Mouse (Mus musculus) embryonic facial prominence, embryonic 13.5 days (tissue): ENCODE results near the gene Tmem41b. TPM values are rescaled to one million over a fixed set of nuclear protein-coding genes. Genes with fewer than 3 reads are reported as not detected.
"Not testable (repeated sequence)": the region's sequence is repeated elsewhere in the genome, so short reads cannot be mapped to it uniquely, and the experiment has no call there.

Experiments used
- ATAC-seq: fragments of 200-750 bp; cut with Nextera tagmentation; 2 replicates; pipeline ENCODE4 v1.8.0; 2017; ENCODE audit warnings: low read depth; ENCODE audit not compliant: insufficient number of reproducible peaks, insufficient read depth, low FRiP score, low TSS enrichment
- H3K27ac ChIP-seq: fragments of 300-500 bp; sonication (generic); 2 replicates; pipeline ENCODE4 v1.5.1; 2015; ENCODE audit warnings: moderate library complexity, mild to moderate bottlenecking, inconsistent platforms
- H3K27me3 ChIP-seq: fragments of 300-500 bp; sonication (generic); 2 replicates; pipeline ENCODE4 v1.6.1; 2015; ENCODE audit warnings: mild to moderate bottlenecking, inconsistent platforms
- H3K36me3 ChIP-seq: fragments of 300-500 bp; sonication (generic); 2 replicates; pipeline ENCODE4 v1.6.1; 2015; ENCODE audit warnings: mild to moderate bottlenecking, inconsistent platforms
- H3K4me1 ChIP-seq: fragments of 300-500 bp; sonication (generic); 2 replicates; pipeline ENCODE4 v1.6.1; 2015; ENCODE audit warnings: inconsistent platforms
- H3K4me2 ChIP-seq: fragments of 300-500 bp; sonication (generic); 2 replicates; pipeline ENCODE4 v1.6.1; 2015; ENCODE audit warnings: moderate library complexity, mild to moderate bottlenecking, inconsistent platforms
- H3K4me3 ChIP-seq: fragments of 300-500 bp; sonication (generic); 2 replicates; pipeline ENCODE4 v1.5.1; 2015; ENCODE audit warnings: mild to moderate bottlenecking, inconsistent platforms
- H3K9ac ChIP-seq: fragments of 300-500 bp; sonication (generic); 2 replicates; pipeline ENCODE4 v1.6.1; 2015; ENCODE audit warnings: mild to moderate bottlenecking, inconsistent platforms
- H3K9me3 ChIP-seq: fragments of 300-500 bp; sonication (generic); 2 replicates; pipeline ENCODE4 v1.6.1; 2016; ENCODE audit warnings: inconsistent platforms
- WGBS: fragments of 180-500 bp; shearing (Covaris S2); methylation state at CpG from one replicate; pipeline ENCODE4 v1.1.7; 2015; ENCODE audit warnings: mixed read lengths; 5-methylcytosine and 5-hydroxymethylcytosine counted together
- polyA plus RNA-seq: library from polyadenylated mRNA; unstranded; fragments of >200 nt; fragmentation: Nextera tagmentation; extraction: Ambion mirVana; gene quantifications from 2 replicates; pipeline ENCODE4 v1.2.1, GENCODE M21; 2015

Tmem41b gene
- polyA plus RNA-seq, 1 experiment from 2014 or later = 73.4 TPM

DNA sequence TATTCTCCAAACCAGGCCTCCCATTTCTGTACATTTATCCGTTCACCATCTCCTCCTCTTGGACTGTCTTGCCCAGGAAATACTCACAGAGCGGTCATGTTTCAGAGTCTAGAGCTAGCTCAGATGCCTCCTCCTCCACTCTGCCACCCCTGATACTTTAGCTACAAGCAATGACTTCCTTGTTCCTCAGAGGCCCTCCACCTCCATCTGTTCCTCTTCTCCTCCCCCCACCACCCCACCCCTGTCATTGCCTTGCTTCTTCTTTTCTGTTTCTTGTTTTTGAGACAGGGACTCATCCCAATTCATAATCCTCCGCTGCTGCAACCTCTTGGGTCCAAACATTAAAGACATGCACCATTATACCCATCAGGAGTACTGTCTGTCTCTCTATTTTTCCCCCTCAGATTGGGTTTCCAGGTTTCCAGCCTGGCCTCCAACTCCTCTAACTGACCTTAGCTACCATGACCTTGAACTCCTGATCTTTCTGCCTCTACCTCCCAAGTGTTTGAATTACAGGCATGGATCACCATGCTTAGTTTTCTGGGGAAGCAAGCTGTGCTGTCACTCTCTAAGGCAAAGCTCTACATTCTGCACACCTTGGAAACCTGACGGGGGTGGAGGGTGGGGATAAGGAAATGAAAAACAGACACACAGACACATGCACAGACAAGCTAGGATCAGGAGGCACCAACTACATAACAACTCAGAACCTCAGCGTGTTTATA is 19.9 kb upstream of the Tmem41b start:
- Histone ChIP-seq H3K9me3 (no peaks in the 10 kb centered on the region), H3K9ac (no peak overlapping the region), H3K4me2 (no peak overlapping the region), H3K27me3 (no peaks in the 10 kb centered on the region), H3K36me3 (no peaks in the 10 kb centered on the region), H3K27ac (no peak overlapping the region), H3K4me3 (no peak overlapping the region), H3K4me1 (peaks cover 3% of the 10 kb centered on the region; the same call in 1 of the 2 replicates)
- WGBS = 70% methylated on average over 5 of the region's 5 CpGs
- no peak for ATAC-seq

DNA sequence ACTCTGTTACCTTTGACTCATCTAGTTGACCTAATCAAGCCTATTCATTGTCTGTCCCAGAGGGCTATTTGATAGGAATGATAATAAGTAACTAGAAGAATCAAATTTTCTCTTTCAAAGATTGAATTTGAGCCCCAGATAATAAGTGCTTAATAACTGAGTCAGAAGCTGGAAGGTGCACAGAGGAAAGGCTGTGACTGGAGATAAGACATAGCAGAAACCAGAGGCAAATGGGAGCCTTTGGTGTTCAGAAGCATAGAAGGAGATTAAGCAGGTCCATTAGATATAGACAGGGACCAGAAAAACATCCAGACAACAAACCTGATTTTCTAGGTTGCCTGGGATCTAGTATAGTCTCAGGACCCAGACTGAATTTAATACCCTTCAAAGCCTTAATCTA is 19.2 kb upstream of the Tmem41b start:
- Histone ChIP-seq H3K36me3 (no peaks in the 10 kb centered on the region), H3K27me3 (no peaks in the 10 kb centered on the region), H3K9ac (no peak overlapping the region), H3K4me1 (peaks cover 3% of the 10 kb centered on the region; the same call in 1 of the 2 replicates), H3K9me3 (no peaks in the 10 kb centered on the region), H3K4me2 (no peak overlapping the region), H3K27ac (no peak overlapping the region), H3K4me3 (no peak overlapping the region)
- no peak for ATAC-seq

DNA sequence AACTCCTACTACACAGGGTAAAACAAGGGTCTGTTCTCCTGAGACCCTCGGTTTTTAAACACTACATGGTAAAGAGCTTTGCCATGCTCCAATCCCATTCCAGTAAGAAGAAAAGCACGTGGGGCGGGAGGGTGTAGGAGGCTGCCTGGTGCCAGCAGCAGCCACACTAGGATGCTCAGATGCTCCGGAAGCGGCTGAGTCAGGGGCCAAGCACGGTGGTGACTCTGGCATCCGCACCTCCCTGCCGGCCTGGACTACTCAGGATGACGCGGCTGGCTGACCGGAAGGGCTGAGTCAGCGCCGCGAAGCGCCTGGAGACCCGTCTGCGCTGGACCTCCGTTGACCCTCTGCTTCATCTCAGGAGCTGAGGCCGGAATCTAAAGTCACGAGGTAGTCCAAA is 16.2 kb upstream of the Tmem41b start:
- Histone ChIP-seq H3K4me3 (peak overlapping the region; percentile 17; the same call in 1 of the 2 replicates), H3K36me3 (no peaks in the 10 kb centered on the region), H3K9me3 (no peaks in the 10 kb centered on the region), H3K4me1 (peaks cover 3% of the 10 kb centered on the region; the same call in 1 of the 2 replicates), H3K27me3 (no peaks in the 10 kb centered on the region), H3K27ac (no peak overlapping the region), H3K9ac (peak overlapping the region; percentile 57), H3K4me2 (peak overlapping the region; percentile 49)
- WGBS = 15% methylated on average over 20 of the region's 20 CpGs
- no peak for ATAC-seq

DNA sequence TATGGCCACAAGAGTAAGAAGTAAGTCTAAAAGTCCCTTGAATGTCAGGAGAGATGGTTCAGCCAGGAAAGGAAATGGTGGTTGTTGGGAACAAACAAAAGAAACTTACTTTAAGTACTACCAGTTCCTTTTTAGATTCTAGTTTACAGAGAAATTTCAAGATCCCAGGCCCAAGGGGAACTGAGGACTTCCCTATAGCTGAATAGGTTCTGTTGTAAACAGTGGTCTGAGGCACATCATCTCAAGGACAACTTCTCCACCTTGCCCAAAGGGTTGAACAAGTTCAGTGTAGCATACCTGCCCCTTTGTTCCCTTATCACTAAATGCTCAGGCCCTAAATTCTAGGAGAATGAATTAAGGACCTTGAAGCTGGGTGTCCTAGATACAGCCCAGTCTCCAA is 15.4 kb upstream of the Tmem41b start:
- Histone ChIP-seq H3K27ac (no peak overlapping the region), H3K36me3 (no peaks in the 10 kb centered on the region), H3K4me3 (no peak overlapping the region), H3K9me3 (no peaks in the 10 kb centered on the region), H3K27me3 (no peaks in the 10 kb centered on the region), H3K4me2 (no peak overlapping the region), H3K9ac (no peak overlapping the region), H3K4me1 (peaks cover 3% of the 10 kb centered on the region; the same call in 1 of the 2 replicates)
- no peak for ATAC-seq

DNA sequence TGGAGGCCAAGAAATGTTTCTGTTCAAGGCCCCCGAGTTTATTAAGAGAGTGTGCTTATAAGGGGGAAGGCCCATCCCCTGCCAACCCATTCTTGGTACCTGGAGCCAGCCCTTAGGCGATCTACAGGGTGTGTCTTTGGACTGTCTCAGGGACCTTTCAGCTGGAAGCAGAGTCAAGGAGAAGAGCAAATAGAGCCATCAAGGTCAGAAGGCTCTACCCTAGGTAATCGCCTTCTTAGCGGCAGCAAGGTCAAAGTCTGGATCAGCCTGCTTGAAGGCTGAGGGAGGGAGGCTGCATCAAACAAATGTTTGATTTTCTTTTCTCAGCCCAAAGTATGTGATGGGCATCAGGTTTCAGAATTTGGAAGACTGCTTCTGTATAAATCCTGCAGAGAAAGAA is 11.7 kb upstream of the Tmem41b start:
- no peaks in the 10 kb centered on the region for H3K9me3 ChIP-seq
- no peaks in the 10 kb centered on the region for H3K27me3 ChIP-seq
- H3K4me3 ChIP-seq = no peak overlapping the region
- H3K4me1 ChIP-seq = peaks cover 7% of the 10 kb centered on the region
- H3K36me3 ChIP-seq = no peaks in the 10 kb centered on the region
- no peak overlapping the region for H3K27ac ChIP-seq
- 73% methylated on average over 4 of the region's 4 CpGs for WGBS
- no peak overlapping the region for H3K4me2 ChIP-seq
- ATAC-seq = no peak
- H3K9ac ChIP-seq = no peak overlapping the region

DNA sequence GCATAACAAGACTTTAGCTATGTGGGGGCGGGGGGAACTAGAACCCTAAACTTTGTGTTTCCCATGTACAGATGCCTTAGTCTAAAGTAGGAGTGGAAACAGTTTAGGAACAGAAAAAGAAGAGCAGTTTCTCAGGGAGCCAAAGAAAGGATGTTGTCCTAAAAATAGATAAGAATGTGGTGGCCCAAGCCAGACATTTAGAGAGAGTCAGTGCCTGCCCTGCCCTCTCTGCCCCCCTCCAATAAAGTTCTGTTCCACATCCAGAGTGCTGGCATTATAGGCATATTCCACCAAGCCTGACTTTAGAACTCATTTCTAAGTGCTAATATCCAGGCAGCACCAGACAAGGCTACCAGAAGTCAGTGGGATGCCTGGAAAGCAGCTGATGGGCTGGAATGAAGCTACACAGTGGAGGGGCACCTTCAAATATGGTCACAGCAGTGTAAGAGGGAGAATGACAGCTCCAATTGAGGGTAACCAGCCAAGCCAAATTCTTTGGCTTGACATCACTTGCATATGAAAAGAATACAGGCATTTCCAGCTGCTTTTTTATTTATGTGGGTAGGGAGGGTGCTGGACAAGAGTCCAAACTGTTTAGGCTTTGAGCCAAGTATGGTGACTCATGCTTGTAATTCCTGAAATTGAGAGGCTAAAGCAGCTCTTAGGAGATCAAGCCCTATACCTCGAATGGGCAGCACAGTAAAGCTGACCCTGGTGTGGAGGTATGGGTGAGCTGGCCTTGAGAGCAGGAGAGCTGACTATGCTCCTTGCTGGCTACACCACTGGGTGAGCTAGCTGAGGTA is 6.6 kb upstream of the Tmem41b start:
- ATAC-seq = 0 out of 2 replicates have a peak, but pooled peaks have one; percentile 48
- Histone ChIP-seq H3K36me3 (no peaks in the 10 kb centered on the region), H3K4me1 (peaks cover 7% of the 10 kb centered on the region; the same call in 1 of the 2 replicates), H3K4me2 (no peak overlapping the region), H3K9me3 (no peaks in the 10 kb centered on the region), H3K4me3 (no peak overlapping the region), H3K9ac (peak overlapping the region; percentile 44; the same call in 1 of the 2 replicates), H3K27ac (no peak overlapping the region), H3K27me3 (no peaks in the 10 kb centered on the region)
- 66% methylated on average over 2 of the region's 2 CpGs for WGBS

DNA sequence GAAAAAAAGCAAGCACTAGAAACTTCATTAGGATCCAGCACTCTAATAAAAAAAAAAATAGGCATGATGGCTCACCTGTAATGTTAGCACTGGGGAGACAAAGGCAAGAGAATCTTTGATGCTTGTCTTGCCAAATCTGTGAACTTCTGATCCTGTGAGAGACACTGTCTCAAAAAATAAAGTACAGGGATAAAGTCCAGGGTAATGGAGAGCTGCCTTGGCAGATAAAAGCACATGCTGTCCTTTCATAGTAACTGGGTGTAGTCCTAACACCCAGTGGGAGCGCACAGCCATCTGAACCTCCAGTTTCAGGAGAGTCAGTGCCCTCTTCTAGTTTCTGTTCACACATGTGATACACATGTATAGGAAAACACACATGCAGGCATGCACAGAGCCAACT is 4.6 kb upstream of the Tmem41b start:
- no peaks in the 10 kb centered on the region for H3K27me3 ChIP-seq
- H3K4me3 ChIP-seq = no peak overlapping the region
- peaks cover 7% of the 10 kb centered on the region; the same call in 1 of the 2 replicates for H3K4me1 ChIP-seq
- 91% methylated on average over 1 of the region's 1 CpGs for WGBS
- H3K9ac ChIP-seq = no peak overlapping the region
- H3K27ac ChIP-seq = no peak overlapping the region
- H3K4me2 ChIP-seq = no peak overlapping the region
- no peak for ATAC-seq
- H3K9me3 ChIP-seq = no peaks in the 10 kb centered on the region
- no peaks in the 10 kb centered on the region for H3K36me3 ChIP-seq

DNA sequence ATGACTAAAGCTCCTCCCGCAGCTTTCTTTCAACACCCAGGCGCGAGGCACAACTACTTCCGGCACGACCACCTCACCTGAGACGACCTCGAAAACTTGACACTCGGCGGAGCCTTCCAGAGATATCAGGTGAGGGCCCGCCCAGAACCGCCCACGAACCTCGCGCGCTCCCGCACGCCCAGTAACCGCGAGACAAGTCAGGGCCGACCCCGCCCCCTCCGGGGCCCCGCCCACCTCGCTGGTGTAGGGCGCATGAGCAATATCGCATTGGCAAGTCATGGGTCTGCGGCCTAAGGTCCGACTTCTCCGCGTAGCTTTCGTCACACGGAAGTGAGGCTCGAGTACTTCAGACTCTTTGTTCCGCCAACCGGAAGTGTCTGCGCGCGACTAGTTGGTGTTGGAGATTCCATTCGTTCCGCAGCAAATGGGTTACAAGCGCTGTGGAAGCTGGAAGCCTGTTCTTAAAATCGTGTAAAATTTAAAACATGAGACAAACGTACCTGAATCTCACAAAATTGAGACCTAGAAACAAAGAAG is 528 bp downstream of the Tmem41b start:
- Histone ChIP-seq H3K27me3 (no peaks in the 10 kb centered on the region), H3K4me2 (peak overlapping the region; percentile 79), H3K4me3 (peak overlapping the region; percentile 56), H3K36me3 (peaks cover 12% of the 10 kb centered on the region), H3K27ac (peak overlapping the region; percentile 86), H3K4me1 (peaks cover 8% of the 10 kb centered on the region), H3K9ac (peak overlapping the region; percentile 80), H3K9me3 (no peaks in the 10 kb centered on the region)
- WGBS = under 1% methylated on average over 43 of the region's 43 CpGs
- peak; percentile 98 for ATAC-seq

DNA sequence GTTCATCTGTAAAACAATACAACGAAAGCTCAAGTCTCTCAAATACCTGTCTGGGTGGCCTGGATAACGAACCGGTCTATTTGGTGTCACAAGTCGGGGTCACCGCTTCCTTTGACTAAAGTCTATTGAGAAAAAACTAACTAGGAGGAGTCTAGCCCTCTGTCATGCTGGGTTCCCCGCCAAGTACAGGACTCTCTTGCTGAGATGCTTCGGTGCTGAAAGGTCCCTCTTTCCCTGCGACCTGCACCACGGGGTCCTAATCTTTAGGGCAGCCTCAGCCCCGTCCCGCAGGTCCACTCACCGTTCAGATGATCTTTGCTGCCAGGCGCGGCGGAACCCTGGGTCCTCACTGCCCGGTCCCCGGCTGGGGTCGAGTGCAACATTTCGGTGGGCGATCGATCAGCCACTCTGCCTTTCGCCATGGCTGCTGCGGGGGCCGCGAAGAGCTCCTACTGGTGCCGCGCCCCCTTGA is 1.0 kb downstream of the Tmem41b start:
- no peaks in the 10 kb centered on the region for H3K27me3 ChIP-seq
- peak overlapping the region; percentile 79 for H3K4me2 ChIP-seq
- ATAC-seq = peak; percentile 44; the same call in 1 of the 2 replicates
- H3K36me3 ChIP-seq = peaks cover 12% of the 10 kb centered on the region
- under 1% methylated on average over 27 of the region's 27 CpGs for WGBS
- no peaks in the 10 kb centered on the region for H3K9me3 ChIP-seq
- H3K4me1 ChIP-seq = peaks cover 8% of the 10 kb centered on the region
- peak overlapping the region; percentile 86 for H3K27ac ChIP-seq
- H3K4me3 ChIP-seq = peak overlapping the region; percentile 56
- H3K9ac ChIP-seq = peak overlapping the region; percentile 80

DNA sequence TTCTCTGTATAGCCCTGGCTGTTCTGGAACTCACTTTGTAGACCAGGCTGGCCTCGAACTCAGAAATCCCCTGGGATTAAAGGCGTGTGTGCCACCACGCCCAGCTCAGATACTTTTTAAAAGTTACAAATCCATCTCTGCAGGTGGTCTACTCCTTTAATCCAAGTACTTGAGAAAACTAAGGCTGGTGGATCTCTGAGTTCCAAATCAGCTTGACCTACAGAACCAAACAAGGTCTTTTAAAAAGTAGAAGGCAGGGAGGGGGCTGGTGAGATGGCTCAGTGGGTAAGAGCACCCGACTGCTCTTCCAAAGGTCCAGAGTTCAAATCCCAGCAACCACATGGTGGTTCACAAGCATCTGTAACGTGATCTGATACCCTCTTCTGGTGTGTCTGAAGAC is 2.1 kb downstream of the Tmem41b start:
- H3K9me3 ChIP-seq, ATAC-seq, H3K27me3 ChIP-seq, H3K27ac ChIP-seq, H3K4me1 ChIP-seq: not testable (repeated sequence)
- Histone ChIP-seq H3K4me2 (peak overlapping the region; percentile 79), H3K36me3 (peaks cover 22% of the 10 kb centered on the region), H3K4me3 (peak overlapping the region; percentile 56; the same call in 1 of the 2 replicates), H3K9ac (0 out of 2 replicates have a peak overlapping the region, but pooled peaks have one; percentile 36)
- WGBS = 76% methylated on average over 5 of the region's 5 CpGs

DNA sequence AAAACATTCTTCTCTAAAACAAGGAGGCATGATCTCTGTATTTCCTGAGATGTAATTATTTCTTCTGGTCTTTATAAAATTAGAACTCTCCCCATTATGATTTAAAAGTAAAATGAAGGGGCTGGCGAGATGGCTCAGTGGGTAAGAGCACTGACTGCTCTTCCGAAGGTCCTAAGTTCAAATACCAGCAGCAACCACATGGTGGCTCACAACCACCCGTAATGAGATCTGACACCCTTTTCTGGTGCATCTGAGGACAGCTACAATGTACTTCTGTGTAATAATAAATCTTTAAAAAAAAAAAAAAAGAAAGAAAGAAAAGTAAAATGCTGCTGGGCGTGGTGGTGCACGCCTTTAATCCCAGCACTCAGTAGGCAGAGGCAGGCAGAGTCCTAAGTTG is 9.6 kb downstream of the Tmem41b start:
- WGBS = 72% methylated on average over 5 of the region's 5 CpGs
- H3K9ac ChIP-seq = not testable (repeated sequence)
- H3K36me3 ChIP-seq = peaks cover 65% of the 10 kb centered on the region

More for the DNA sequence above, 9.6 kb downstream of the Tmem41b start:
- H3K9me3 ChIP-seq, H3K4me3 ChIP-seq, H3K27me3 ChIP-seq, H3K4me1 ChIP-seq, H3K4me2 ChIP-seq, H3K27ac ChIP-seq, ATAC-seq: not testable (repeated sequence)
